Mouse (Mus musculus) embryonic fibroblast, embryonic 13.5 days (primary cell): ENCODE results near the gene Nfix. TPM values are rescaled to one million over a fixed set of nuclear protein-coding genes. Genes with fewer than 3 reads are reported as not detected.
"Not testable (repeated sequence)": the region's sequence is repeated elsewhere in the genome, so short reads cannot be mapped to it uniquely, and the experiment has no call there.

Source experiments
- H3K27ac ChIP-seq: 2 replicates; pipeline ENCODE4 v1.5.1; 2012; ENCODE audit warnings: low read length, control low read depth, inconsistent platforms; ENCODE audit not compliant: insufficient read depth
- H3K4me1 ChIP-seq: 2 replicates; pipeline ENCODE4 v1.6.1; 2011; ENCODE audit warnings: low read length; ENCODE audit not compliant: control insufficient read depth, insufficient read depth
- H3K4me3 ChIP-seq: 2 replicates; pipeline ENCODE4 v1.5.1; 2011; ENCODE audit warnings: mild to moderate bottlenecking, control low read depth, low read length; ENCODE audit not compliant: insufficient read depth
- CTCF ChIP-seq: IDR thresholded peaks from 2 replicates; pipeline ENCODE4 v1.5.1; 2011; ENCODE audit warnings: mild to moderate bottlenecking, control low read depth, low read length, moderate library complexity, borderline replicate concordance; ENCODE audit not compliant: insufficient read depth
- POLR2A ChIP-seq: IDR thresholded peaks from 2 replicates; pipeline ENCODE4 v1.6.1; 2011; ENCODE audit warnings: low read depth, mild to moderate bottlenecking, control low read depth, low read length, moderate library complexity
- polyA plus RNA-seq: library from polyadenylated mRNA; stranded (reverse); fragments of >200 nt; gene quantifications from 2 replicates; pipeline ENCODE4 v1.2.4, GENCODE M21; 2011; ENCODE audit warnings: low read depth; ENCODE audit not compliant: missing spikeins, insufficient read length

Nfix gene
- polyA plus RNA-seq, 1 experiment = 236 TPM

DNA sequence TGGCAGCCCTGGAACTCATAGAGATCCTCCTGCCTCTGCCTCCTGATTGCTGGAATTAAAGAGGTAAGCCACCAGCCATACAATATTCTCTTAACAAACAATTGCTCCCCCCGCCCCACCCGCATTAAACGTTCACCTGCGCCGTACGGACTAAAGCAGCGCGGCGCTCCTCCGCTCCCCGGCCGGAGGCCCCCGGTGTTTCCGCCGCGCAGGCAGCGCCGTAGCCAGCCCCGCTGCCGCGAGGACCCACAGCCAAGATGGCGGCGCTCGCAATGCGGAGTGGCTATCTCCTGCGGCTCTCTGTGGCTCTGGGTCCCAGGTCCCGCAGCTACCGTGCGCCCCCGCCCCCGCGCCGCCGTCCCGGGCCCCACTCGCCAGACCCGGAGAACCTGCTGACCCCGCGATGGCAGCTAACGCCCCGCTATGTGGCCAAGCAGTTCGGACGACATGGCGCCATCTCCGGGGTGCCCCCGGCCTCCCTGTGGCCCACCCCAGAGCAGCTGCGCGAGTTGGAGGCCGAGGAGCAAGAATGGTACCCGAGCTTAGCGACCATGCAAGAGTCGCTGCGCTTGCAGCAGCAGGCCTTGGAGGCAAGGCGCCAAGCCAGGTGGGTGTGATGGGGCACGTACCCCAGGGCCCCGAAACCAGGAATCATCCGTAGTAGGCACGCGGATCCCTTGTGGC is 32.0 kb upstream of the Nfix start:
- H3K4me1 ChIP-seq = no peaks in the 10 kb centered on the region; the same call in 1 of the 2 replicates
- no peak for TF ChIP-seq CTCF
- peak; percentile 79 for TF ChIP-seq POLR2A

DNA sequence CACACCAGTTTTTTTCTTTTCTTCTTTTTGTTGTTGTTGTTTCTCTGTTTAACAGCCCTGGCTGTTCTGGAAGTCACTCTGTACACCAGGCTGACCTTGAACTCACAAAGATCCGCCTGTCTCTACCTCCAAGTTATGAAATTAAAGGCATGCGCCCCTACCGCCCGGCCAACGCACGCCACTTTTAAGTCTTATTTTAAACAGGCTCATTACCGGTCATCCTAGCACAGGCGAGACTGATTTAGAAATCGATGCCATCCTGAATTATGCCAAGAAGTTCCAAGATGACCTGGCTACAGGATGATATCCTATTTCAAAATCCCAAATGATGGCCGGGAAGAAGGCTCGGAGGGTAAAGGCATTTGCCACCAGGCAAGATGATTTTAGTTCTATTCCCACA is 31.3 kb upstream of the Nfix start, which contains the start of gene Gadd45gip1:
Gadd45gip1 (plus strand) TSS at position 33 of the 400 bp plus-strand sequence.
- Histone ChIP-seq H3K27ac (peak within 1 kb of the TSS; percentile 59), H3K4me3 (peak within 1 kb of the TSS; percentile 91), H3K4me1 (no peaks in the 10 kb centered on the region)
- TF ChIP-seq POLR2A = no peak
- TF ChIP-seq CTCF = no peak

More for the DNA sequence above, 32.0 kb upstream of the Nfix start:
- Histone ChIP-seq H3K4me3 (peak overlapping the region; percentile 91), H3K27ac (peak overlapping the region; percentile 59)

DNA sequence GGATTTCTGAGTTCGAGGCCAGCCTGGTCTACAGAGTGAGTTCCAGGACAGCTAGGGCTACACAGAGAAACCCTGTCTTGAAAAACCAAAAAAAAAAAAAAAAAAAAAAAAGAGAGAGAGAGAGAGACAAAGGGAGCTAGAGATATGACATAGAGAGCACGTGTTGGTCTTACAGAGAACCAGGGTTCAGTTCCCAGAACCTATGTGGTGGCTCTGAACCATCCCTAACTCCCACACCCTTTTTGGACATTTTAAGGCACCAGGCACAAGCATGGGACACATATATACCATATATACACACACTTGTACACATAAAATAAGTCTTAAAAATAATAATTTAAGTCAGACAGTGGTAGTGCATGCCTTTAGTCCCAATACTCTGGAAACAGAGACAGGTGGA is 26.4 kb upstream of the Nfix start:
- not testable (repeated sequence) for H3K27ac ChIP-seq, H3K4me1 ChIP-seq, H3K4me3 ChIP-seq

DNA sequence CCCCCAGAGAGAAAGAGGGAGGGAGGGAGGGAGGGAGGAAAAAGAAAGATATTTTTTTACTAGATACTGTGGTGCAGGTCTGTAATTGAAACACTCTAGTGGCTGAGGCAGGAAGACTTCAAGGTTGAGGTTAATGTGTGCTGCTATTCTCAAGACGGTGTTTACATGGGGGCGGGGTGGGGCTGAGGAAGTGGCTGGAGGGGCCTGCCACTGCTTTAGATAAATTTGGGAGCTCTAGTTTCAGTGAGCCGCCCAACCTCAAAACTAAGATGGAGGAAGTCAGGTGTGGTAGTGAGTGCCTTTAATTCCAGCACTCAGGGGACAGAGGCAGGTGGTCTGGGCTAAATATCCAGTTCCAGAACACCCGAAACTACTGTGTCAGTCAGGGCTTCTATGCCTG is 25.5 kb upstream of the Nfix start:
- H3K4me3 ChIP-seq = no peak overlapping the region
- TF ChIP-seq CTCF (no peak), POLR2A (no peak)
- H3K27ac ChIP-seq = no peak overlapping the region
- H3K4me1 ChIP-seq = no peaks in the 10 kb centered on the region

DNA sequence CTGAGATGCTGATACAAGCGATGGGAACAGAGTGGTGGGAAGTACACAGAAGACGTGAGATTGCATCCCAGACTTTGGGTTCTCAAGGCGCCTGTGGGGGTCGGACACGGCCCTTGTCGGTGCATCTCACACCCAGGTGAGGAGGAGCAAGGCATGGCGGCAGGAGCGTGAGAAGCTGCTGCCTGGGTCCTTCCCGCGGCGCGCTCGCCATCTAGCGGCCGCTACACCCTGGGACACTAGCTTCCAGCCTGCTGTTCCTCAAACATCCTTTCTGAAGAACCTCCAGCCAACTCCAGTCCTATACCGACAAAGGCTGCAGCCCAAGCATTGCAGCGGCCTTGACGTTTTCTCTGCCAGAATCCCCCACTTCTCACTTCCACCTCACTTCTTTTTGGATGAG is 23.5 kb upstream of the Nfix start:
- no peak overlapping the region for H3K27ac ChIP-seq
- H3K4me3 ChIP-seq = no peak overlapping the region

DNA sequence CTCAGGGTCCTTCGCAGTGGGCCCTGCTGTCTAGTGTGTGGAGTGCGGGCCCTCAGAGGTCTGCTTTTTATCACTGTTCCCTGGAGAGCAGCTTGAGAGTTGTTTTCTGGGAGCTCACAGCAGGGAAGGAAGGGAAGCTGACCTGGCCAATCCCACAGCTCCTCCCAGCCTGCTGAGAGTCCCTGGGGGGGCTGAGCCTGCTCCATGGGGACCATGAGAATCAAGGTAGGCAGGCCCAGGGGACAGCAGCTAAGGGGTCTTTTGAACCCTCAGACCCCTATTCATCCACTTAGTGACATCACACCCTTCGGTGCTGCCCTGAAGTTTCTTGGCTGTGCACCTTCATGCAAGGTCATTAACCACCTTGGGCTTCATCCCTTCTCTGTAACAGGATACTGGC is 22.6 kb upstream of the Nfix start, which contains the start of gene Dand5:
Dand5 (minus strand) TSS at position 101 of the 400 bp plus-strand sequence.
- TF ChIP-seq CTCF = no peak
- TF ChIP-seq POLR2A = no peak
- Histone ChIP-seq H3K27ac (no peak within 1 kb of the TSS), H3K4me1 (no peaks in the 10 kb centered on the region), H3K4me3 (no peak within 1 kb of the TSS)

More for the DNA sequence above, 23.5 kb upstream of the Nfix start:
- no peaks in the 10 kb centered on the region for H3K4me1 ChIP-seq
- no peak for TF ChIP-seq POLR2A
- peak; percentile 90 for TF ChIP-seq CTCF

DNA sequence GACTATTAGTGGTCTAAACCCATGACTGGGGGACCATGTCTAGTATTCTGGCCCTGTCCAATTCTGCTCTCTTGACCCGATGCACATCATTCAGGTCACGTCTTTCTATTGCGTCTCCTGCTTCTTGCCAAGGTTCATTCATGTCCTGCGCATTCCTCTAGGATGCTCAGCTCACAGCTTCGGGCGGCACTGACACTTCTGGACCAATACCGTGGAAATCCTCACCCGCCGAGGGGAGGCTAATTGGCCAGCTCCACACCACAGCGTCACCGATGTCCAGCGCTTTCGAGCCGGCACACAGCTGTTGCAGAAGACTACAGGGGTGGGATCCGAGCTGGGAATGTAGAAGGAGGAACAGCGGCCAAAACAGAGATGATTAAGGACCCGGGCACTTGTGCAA is 16.0 kb upstream of the Nfix start:
- TF ChIP-seq CTCF (no peak), POLR2A (no peak)
- no peak overlapping the region for H3K4me3 ChIP-seq
- no peak overlapping the region for H3K27ac ChIP-seq
- H3K4me1 ChIP-seq = no peaks in the 10 kb centered on the region

DNA sequence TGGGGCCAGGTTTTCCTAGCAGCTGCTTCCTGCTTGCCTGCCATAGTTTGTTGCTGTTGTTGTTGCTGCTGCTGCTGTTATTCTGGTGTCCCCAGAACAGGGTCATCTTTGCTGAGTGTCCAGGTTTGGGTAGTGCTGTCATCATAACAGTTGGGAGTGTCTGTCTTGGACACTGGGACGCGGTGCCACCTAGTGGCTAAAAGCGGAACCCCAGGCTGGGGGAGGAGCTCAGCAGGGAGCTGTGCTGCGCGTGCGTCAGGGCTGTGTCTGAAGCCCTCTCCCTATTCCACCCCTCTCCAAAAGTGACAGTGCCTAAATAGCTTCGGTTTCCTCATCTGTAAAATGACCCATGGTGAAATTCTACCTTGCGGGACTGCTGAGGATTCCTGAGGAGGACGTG is 15.4 kb upstream of the Nfix start:
- H3K27ac ChIP-seq = no peak overlapping the region
- TF ChIP-seq POLR2A = no peak
- peak; percentile 88 for TF ChIP-seq CTCF
- no peak overlapping the region for H3K4me3 ChIP-seq
- no peaks in the 10 kb centered on the region for H3K4me1 ChIP-seq

DNA sequence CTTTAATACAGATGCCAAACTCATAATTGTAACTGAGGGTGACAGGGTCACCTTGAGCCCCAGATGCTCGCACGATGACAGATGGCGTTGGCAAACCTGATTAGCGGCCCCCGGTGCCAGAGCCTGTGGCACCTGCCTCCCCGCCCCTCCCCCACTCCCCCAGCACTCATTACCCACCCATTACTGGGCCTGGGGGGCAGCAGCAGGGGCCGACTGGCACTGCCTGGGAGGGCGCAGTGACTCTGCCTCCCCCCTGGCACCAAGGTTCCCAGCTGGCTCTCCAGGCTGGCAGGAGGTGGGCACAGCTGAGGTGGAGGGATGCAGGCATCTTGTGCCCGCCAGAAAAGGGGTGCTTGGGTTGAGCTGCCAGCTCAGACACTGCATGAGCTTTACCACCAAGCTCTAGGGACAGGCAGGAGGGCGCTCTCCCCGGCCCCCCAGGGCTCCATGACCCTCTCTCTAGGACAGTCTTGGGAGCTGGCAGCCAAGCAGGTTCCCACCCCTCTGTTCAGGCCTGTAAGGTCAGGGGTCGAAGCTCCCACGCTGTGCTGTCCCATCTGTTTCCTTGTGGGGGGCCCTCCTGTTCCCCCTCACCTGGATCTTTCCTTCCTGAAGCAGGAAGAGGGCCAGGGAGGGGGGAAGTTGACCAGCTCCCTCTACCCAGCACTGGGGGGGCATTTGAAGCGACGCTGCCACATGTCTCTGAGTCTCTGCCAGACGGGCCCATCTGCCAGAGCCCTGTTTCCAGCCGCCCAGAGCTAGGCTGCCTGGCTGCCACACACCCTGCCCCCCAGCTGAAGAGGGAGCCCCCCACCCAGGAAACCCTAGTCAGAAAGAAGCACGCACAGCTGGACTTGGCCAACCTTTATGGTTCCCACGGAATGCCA is 14.7 kb upstream of the Nfix start:
- no peaks in the 10 kb centered on the region for H3K4me1 ChIP-seq
- H3K4me3 ChIP-seq = no peak overlapping the region
- H3K27ac ChIP-seq = no peak overlapping the region
- TF ChIP-seq POLR2A = no peak
- TF ChIP-seq CTCF = no peak

DNA sequence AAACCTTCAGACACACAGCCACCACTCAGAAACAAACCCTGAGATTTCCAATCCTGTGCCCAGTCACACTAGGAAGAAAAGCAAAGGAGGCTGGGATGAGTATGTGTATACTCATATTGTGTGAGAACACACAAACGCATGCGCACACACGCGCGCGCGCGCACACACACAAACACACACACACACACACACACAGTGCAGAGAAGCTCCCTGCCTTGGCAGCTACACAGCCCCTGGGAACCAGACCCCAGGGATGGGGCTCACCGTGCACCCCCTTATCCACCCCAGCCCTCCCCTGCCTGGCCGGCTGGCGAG is 14.1 kb upstream of the Nfix start:
- TF ChIP-seq CTCF (no peak), POLR2A (no peak)

More for the DNA sequence above, 14.1 kb upstream of the Nfix start:
- H3K4me1 ChIP-seq = no peaks in the 10 kb centered on the region
- no peak overlapping the region for H3K4me3 ChIP-seq
- H3K27ac ChIP-seq = no peak overlapping the region
